Mouse (Mus musculus): ENCODE results near the gene Adsl. TPM values are rescaled to one million over a fixed set of nuclear protein-coding genes. Genes with fewer than 3 reads are reported as not detected.

Gene Adsl
- polyA plus RNA-seq, 1 experiment, result 41.0 TPM

DNA sequence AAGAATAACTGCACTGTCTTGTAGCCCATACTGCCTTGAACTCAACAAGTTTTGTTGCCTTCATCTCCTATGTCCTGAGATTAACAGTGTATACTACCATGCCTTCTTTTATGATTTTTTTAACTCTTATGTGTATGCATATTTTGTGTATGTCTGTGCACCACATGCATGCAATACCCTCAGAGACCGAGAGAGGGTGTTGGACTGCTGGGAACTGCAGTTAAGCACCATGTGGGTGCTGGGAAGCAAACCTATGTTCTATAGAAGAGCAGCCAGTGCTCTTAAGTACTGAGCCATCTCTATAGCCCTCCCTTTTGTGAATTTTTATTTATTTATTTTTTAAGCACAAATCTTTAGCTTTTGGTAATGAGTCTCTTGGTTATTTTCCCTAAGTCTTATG lies 34.5 kb upstream of the Adsl start:
- Histone ChIP-seq H3K4me1 (ENCODE audit: control insufficient read depth, insufficient read depth, low read length) (no peaks in the 10 kb centered on the region), H3K27ac (ENCODE audit: control insufficient read depth, insufficient read depth, low read depth, low read length) (no peak overlapping the region), H3K27me3 (ENCODE audit: control insufficient read depth, insufficient read depth, low read length) (no peaks in the 10 kb centered on the region), H3K4me3 (ENCODE audit: control insufficient read depth, low read depth, low read length) (no peak overlapping the region), H3K36me3 (ENCODE audit: control insufficient read depth, insufficient read depth, low read length) (no peaks in the 10 kb centered on the region)
- no peak for TF ChIP-seq CTCF (IDR thresholded peaks at IDR 0.05; ENCODE audit: control insufficient read depth, insufficient read depth, insufficient replicate concordance, low read depth, low read length)
- TF ChIP-seq POLR2A (IDR thresholded peaks at IDR 0.05; ENCODE audit: control insufficient read depth, low read depth, low read length), result no peak

DNA sequence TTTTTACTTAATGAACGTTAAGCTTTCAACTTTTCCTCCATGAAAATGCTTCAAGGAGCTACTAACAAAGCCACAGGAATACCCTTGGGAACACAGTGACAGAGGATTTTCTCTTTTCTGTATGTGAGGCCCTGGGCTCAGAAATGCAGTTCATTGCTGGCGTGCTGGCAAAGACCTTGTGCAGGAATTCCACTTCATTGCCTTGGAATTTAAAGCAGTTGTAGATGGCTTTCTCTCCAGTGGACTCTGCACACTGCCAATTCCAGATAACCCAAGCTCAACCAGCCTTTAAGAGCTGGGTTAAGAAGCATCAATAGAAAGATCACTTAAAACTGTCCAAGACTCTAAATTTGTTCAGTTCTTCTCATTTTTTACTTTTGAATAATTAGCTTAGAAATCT lies 32.4 kb upstream of the Adsl start:
- no peaks in the 10 kb centered on the region for H3K27me3 ChIP-seq (ENCODE audit: control insufficient read depth, insufficient read depth, low read length)
- no peak overlapping the region for H3K4me3 ChIP-seq (ENCODE audit: control insufficient read depth, low read depth, low read length)
- H3K27ac ChIP-seq (ENCODE audit: control insufficient read depth, insufficient read depth, low read depth, low read length), result no peak overlapping the region
- H3K4me1 ChIP-seq (ENCODE audit: control insufficient read depth, insufficient read depth, low read length), result no peaks in the 10 kb centered on the region
- no peak for TF ChIP-seq POLR2A (IDR thresholded peaks at IDR 0.05; ENCODE audit: control insufficient read depth, low read depth, low read length)
- no peak for TF ChIP-seq CTCF (IDR thresholded peaks at IDR 0.05; ENCODE audit: control insufficient read depth, insufficient read depth, insufficient replicate concordance, low read depth, low read length)
- no peaks in the 10 kb centered on the region for H3K36me3 ChIP-seq (ENCODE audit: control insufficient read depth, insufficient read depth, low read length)

DNA sequence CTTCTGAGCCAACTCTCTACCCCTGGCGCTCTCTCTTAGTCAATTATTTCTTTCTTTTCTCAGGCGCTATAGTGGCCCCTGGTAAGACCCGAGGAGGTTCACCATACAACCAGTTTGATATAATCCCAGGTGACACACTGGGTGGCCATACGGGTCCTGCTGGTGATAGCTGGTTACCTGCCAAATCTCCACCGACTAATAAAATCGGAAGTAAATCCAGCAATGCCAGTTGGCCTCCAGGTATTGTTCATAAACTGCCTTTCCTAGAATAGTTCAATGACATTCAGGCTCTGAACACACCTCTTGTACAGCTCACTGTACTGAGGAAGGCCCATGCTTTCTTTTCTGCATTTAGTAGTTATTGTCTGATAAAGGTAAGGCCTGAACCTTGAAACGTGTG lies 31.7 kb upstream of the Adsl start:
- TF ChIP-seq POLR2A (IDR thresholded peaks at IDR 0.05; ENCODE audit: control insufficient read depth, low read depth, low read length), result no peak
- no peak for TF ChIP-seq CTCF (IDR thresholded peaks at IDR 0.05; ENCODE audit: control insufficient read depth, insufficient read depth, insufficient replicate concordance, low read depth, low read length)
- Histone ChIP-seq H3K27me3 (ENCODE audit: control insufficient read depth, insufficient read depth, low read length) (no peaks in the 10 kb centered on the region), H3K27ac (ENCODE audit: control insufficient read depth, insufficient read depth, low read depth, low read length) (no peak overlapping the region), H3K4me1 (ENCODE audit: control insufficient read depth, insufficient read depth, low read length) (no peaks in the 10 kb centered on the region), H3K4me3 (ENCODE audit: control insufficient read depth, low read depth, low read length) (no peak overlapping the region), H3K36me3 (ENCODE audit: control insufficient read depth, insufficient read depth, low read length) (no peaks in the 10 kb centered on the region)

DNA sequence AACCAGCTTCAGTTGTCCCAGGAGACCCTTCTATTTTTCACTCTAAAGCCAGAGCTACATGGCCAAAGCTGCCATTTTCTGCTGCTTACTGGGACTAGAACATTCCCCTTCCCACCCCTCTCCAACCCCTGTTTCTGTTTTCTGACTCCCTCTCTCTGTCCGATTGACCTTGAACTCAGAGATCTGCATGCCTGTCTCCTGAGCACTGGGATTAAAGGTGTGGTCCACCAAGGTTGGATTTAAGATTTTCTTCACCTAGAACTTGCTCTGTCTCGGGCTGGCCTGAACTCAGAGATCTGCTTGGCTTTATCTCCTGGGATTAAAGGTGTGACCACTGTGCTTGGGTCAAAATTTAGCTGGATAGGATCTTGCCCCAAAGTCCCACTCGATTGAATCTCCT lies 27.9 kb upstream of the Adsl start:
- H3K4me1 ChIP-seq (ENCODE audit: control insufficient read depth, insufficient read depth, low read length), result no peaks in the 10 kb centered on the region
- TF ChIP-seq CTCF (IDR thresholded peaks at IDR 0.05; ENCODE audit: control insufficient read depth, insufficient read depth, insufficient replicate concordance, low read depth, low read length), result no peak
- TF ChIP-seq POLR2A (IDR thresholded peaks at IDR 0.05; ENCODE audit: control insufficient read depth, low read depth, low read length), result no peak
- H3K27ac ChIP-seq (ENCODE audit: control insufficient read depth, insufficient read depth, low read depth, low read length), result no peak overlapping the region
- H3K36me3 ChIP-seq (ENCODE audit: control insufficient read depth, insufficient read depth, low read length), result no peaks in the 10 kb centered on the region
- H3K4me3 ChIP-seq (ENCODE audit: control insufficient read depth, low read depth, low read length), result no peak overlapping the region
- H3K27me3 ChIP-seq (ENCODE audit: control insufficient read depth, insufficient read depth, low read length), result no peaks in the 10 kb centered on the region

DNA sequence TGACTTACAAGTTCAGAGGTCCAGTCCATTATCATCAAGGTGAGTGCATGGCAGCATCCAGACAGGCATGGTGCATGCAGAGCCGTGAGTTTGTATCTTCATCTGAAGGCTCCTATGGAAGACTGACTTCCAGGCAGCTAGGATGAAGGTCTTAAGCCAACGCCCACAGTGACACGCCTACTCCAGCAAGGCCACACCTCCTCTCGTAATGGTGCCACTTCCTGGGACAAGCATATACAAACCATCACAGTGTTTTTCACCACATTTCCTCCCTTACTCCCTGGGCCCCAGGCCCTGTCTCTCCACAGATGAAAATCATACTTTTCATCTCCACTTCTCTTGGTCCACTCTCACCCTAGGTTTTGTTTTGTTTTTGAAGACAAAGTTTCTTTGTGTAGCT lies 26.5 kb upstream of the Adsl start:
- TF ChIP-seq CTCF (IDR thresholded peaks at IDR 0.05; ENCODE audit: control insufficient read depth, insufficient read depth, insufficient replicate concordance, low read depth, low read length) (no peak), POLR2A (IDR thresholded peaks at IDR 0.05; ENCODE audit: control insufficient read depth, low read depth, low read length) (no peak)
- H3K36me3 ChIP-seq (ENCODE audit: control insufficient read depth, insufficient read depth, low read length), result no peaks in the 10 kb centered on the region

DNA sequence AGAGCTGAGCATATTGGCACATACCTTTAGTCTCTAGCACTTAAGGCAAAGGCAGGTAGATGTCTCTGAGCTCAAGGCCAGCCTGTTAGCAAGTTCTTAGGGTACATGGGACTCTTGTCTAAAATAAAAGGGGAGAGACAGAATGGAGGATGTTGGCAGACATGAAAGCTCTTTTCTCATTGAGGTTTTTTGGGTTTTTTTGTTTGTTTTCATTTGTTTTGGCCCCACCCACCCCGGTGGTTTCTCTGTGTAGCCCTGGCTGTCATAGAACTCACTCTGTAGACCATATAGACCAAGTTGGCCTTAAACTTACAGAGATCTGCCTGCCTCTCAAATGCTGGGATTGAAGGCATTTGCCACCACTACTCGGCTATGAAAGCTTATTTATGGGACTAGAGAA lies 24.1 kb upstream of the Adsl start:
- no peak overlapping the region for H3K4me3 ChIP-seq (ENCODE audit: control insufficient read depth, low read depth, low read length)
- H3K4me1 ChIP-seq (ENCODE audit: control insufficient read depth, insufficient read depth, low read length), result no peaks in the 10 kb centered on the region
- TF ChIP-seq POLR2A (IDR thresholded peaks at IDR 0.05; ENCODE audit: control insufficient read depth, low read depth, low read length), result no peak
- no peak for TF ChIP-seq CTCF (IDR thresholded peaks at IDR 0.05; ENCODE audit: control insufficient read depth, insufficient read depth, insufficient replicate concordance, low read depth, low read length)
- no peaks in the 10 kb centered on the region for H3K36me3 ChIP-seq (ENCODE audit: control insufficient read depth, insufficient read depth, low read length)
- no peak overlapping the region for H3K27ac ChIP-seq (ENCODE audit: control insufficient read depth, insufficient read depth, low read depth, low read length)
- no peaks in the 10 kb centered on the region for H3K27me3 ChIP-seq (ENCODE audit: control insufficient read depth, insufficient read depth, low read length)

More for the DNA sequence above, 26.5 kb upstream of the Adsl start:
- Histone ChIP-seq H3K4me3 (ENCODE audit: control insufficient read depth, low read depth, low read length) (no peak overlapping the region), H3K27me3 (ENCODE audit: control insufficient read depth, insufficient read depth, low read length) (no peaks in the 10 kb centered on the region), H3K4me1 (ENCODE audit: control insufficient read depth, insufficient read depth, low read length) (no peaks in the 10 kb centered on the region), H3K27ac (ENCODE audit: control insufficient read depth, insufficient read depth, low read depth, low read length) (no peak overlapping the region)

DNA sequence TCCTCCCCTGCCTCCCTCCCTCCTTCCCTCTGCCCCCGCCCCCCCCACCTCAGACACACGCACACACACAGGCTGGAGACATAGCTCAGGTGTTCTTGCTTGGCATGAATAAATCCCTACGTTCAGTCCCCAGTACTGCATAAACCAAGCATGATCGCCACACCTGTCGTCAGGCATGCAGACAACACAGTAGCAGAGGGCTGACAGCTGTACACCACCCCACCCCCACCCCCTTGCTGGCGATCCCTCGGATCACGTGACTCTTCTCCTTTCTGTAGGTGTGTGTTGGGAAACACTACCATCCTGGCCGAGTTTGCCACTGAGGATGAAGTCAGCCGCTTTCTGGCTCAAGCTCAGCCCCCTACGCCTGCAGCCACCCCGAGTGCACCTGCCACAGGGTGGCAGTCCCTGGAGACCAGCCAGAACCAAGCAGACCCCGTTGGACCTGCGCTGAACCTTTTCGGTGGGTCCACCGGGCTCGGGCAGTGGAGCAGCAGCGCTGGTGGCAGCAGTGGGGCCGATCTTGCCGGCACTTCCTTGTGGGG lies 19.4 kb upstream of the Adsl start:
- Histone ChIP-seq H3K4me3 (ENCODE audit: control insufficient read depth, low read depth, low read length) (no peak overlapping the region), H3K36me3 (ENCODE audit: control insufficient read depth, insufficient read depth, low read length) (no peaks in the 10 kb centered on the region), H3K27me3 (ENCODE audit: control insufficient read depth, insufficient read depth, low read length) (no peaks in the 10 kb centered on the region), H3K27ac (ENCODE audit: control insufficient read depth, insufficient read depth, low read depth, low read length) (no peak overlapping the region), H3K4me1 (ENCODE audit: control insufficient read depth, insufficient read depth, low read length) (no peaks in the 10 kb centered on the region)
- TF ChIP-seq CTCF (IDR thresholded peaks at IDR 0.05; ENCODE audit: control insufficient read depth, insufficient read depth, insufficient replicate concordance, low read depth, low read length), result no peak
- TF ChIP-seq POLR2A (IDR thresholded peaks at IDR 0.05; ENCODE audit: control insufficient read depth, low read depth, low read length), result no peak
